Mouse (Mus musculus) limb, embryonic 11.5 days (tissue): Measurements from ENCODE around the gene Map4k5. TPM values are rescaled to one million over a fixed set of nuclear protein-coding genes. Genes with fewer than 3 reads are reported as not detected.

ENCODE experiments used
- ATAC-seq: fragments of 200-750 bp; cut with Nextera tagmentation; 2 replicates; pipeline ENCODE4 v1.8.0; 2017; ENCODE audit warnings: low read depth; ENCODE audit not compliant: insufficient number of reproducible peaks, low FRiP score, low TSS enrichment
- DNase-seq: peaks from one replicate; pipeline ENCODE4 v3.0.0-alpha.2; 2015; ENCODE audit warnings: low spot score
- H3K27ac ChIP-seq: fragments of 300-500 bp; sonication (generic); replicated peaks from 2 replicates; pipeline ENCODE4 v1.5.1; 2014; ENCODE audit warnings: low read depth, mild to moderate bottlenecking, low read length
- H3K27me3 ChIP-seq: fragments of 300-500 bp; sonication (generic); 2 replicates; pipeline ENCODE4 v1.6.1; 2014; ENCODE audit warnings: mild to moderate bottlenecking, low read length, mixed read lengths; ENCODE audit not compliant: control insufficient read depth, insufficient read depth
- H3K36me3 ChIP-seq: fragments of 300-500 bp; sonication (generic); 2 replicates; pipeline ENCODE4 v1.6.1; 2014; ENCODE audit warnings: mild to moderate bottlenecking, low read length, moderate library complexity, mixed read lengths; ENCODE audit not compliant: control insufficient read depth, insufficient read depth
- H3K4me1 ChIP-seq: fragments of 300-500 bp; sonication (generic); 2 replicates; pipeline ENCODE4 v1.6.1; 2014; ENCODE audit warnings: low read length, mixed read lengths; ENCODE audit not compliant: control insufficient read depth, insufficient read depth
- H3K4me2 ChIP-seq: fragments of 300-500 bp; sonication (generic); 2 replicates; pipeline ENCODE4 v1.6.1; 2014; ENCODE audit warnings: low read depth, mild to moderate bottlenecking, moderate library complexity; ENCODE audit not compliant: severe bottlenecking
- H3K4me3 ChIP-seq: fragments of 300-500 bp; sonication (generic); 2 replicates; pipeline ENCODE4 v1.5.1; 2014; ENCODE audit warnings: low read depth, low read length
- H3K9ac ChIP-seq: fragments of 300-500 bp; sonication (generic); 2 replicates; pipeline ENCODE4 v1.6.1; 2014; ENCODE audit warnings: mild to moderate bottlenecking, low read length
- H3K9me3 ChIP-seq: fragments of 300-500 bp; sonication (generic); 2 replicates; pipeline ENCODE4 v1.6.1; 2016; ENCODE audit warnings: low read length; ENCODE audit not compliant: control insufficient read depth
- WGBS: fragments of 180-500 bp; shearing (Covaris S2); extraction: QIAGEN DNeasy Blood & Tissue Kit; methylation state at CpG from one replicate; pipeline ENCODE4 v1.1.7; 2014; 5-methylcytosine and 5-hydroxymethylcytosine counted together
- polyA plus RNA-seq: library from polyadenylated mRNA; unstranded; fragments of >200 nt; fragmentation: Nextera tagmentation; extraction: Ambion mirVana; gene quantifications from 2 replicates; pipeline ENCODE4 v1.2.1, GENCODE M21; 2014

Gene Map4k5
- polyA plus RNA-seq, 1 experiment from 2014 or later: 43.0 TPM

DNA sequence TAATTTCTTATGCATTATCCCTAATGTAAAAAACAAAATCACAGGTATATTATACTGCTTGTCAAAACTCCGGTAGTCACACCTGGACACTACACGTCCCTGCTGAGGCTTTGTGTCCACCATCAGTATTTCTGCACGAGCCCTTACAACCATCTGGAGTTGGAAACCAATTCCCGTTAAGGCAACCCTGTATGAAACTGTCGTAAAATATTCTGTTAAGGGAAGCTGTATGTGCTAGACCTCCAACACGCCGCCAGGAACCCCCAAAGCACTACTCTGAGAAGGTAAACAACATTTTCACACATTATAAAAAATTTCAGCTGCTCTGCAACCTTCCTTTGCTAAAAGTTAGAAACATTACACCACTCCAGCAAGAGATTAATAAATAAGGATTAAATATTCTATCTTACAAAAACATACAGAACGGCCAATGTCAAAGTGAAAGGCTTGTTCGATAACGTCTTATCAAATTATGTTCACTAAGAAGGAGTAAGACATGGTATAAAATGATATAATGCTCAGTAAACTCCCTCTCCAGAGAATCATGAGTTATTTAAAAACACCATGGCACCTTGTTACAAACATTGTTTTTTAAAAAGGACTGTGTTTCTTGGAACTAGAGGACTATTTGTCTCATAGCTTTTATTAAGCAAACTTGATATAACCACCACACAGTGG is 88.5 kb downstream of the Map4k5 start:
- Histone ChIP-seq H3K27me3 (no peaks in the 10 kb centered on the region), H3K9me3 (no peaks in the 10 kb centered on the region), H3K9ac (no peak overlapping the region), H3K36me3 (no peaks in the 10 kb centered on the region), H3K4me3 (no peak overlapping the region), H3K4me2 (no peak overlapping the region), H3K4me1 (no peaks in the 10 kb centered on the region), H3K27ac (no peak overlapping the region)
- no peak for ATAC-seq
- 68% methylated on average over 10 of the region's 10 CpGs for WGBS
- DNase-seq: no peak

DNA sequence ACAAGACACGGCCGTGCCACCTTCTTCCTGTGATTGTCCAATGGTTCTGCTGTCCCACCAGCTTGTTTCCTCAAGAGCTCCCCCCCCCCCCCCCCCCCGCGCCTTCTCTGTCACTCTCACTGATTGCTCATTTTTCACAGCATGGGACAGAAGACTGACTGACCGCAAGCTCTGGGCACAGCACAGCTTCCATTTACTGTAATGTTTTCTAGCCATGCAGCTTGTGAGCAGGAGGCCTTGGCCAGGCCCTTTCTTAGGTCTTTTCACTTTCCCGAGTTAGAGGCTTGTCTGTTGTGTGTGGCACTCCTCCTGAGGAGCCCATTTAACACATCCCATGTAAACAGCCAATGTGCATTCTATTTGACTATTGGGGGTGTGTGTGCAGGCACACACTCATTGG is 89.8 kb downstream of the Map4k5 start:
- 92% methylated on average over 4 of the region's 6 CpGs for WGBS
- H3K27me3 ChIP-seq: no peaks in the 10 kb centered on the region
- no peak overlapping the region for H3K4me3 ChIP-seq
- ATAC-seq (no peak), DNase-seq (no peak)
- H3K36me3 ChIP-seq: no peaks in the 10 kb centered on the region
- no peaks in the 10 kb centered on the region for H3K9me3 ChIP-seq
- no peak overlapping the region for H3K9ac ChIP-seq
- H3K4me1 ChIP-seq: no peaks in the 10 kb centered on the region
- no peak overlapping the region for H3K4me2 ChIP-seq
- no peak overlapping the region for H3K27ac ChIP-seq

DNA sequence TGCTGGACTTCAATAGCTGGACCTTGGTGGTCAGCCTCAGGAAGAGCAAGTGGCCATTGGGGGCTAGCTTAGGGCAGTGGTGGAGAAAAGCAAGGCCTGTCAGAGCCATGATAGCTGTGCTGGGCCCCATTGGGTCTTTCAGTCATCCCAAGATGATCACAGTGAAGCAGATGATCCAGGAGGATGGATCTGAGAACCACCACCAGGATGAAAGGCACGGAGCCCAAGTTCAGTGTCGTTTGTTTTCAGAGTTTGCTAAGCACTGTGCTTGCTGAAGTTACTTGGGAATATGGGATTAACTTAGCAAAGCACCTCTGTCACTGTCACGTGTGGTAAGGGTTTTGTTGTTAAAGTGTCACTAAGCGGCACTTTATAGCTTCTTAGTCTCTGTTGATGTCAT is 92.4 kb downstream of the Map4k5 start:
- 87% methylated on average over 4 of the region's 4 CpGs for WGBS
- no peaks in the 10 kb centered on the region for H3K27me3 ChIP-seq

DNA sequence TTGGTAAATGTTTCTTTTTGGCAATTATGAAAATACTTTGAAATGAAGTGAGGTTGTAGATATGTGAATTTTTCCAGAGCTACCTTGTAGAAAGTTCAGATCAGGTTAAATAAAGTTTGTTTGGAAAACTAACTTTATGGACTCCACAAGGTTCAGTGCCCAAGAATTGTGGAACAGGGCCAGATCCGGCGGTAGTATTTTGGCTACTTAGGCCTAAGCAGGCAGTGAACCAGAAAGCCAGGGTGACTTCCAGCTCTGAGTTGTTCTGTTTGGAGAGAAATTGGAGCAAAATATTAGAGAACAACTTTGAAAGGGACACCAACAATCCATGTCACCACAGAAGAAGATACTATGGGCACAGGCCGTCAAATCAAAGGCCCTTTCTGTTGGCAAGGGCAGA is 96.7 kb downstream of the Map4k5 start:
- H3K9me3 ChIP-seq: no peaks in the 10 kb centered on the region
- DNase-seq (no peak), ATAC-seq (no peak)
- 91% methylated on average over 3 of the region's 3 CpGs for WGBS
- no peak overlapping the region for H3K4me2 ChIP-seq
- no peaks in the 10 kb centered on the region for H3K27me3 ChIP-seq
- no peak overlapping the region for H3K27ac ChIP-seq
- H3K4me1 ChIP-seq: no peaks in the 10 kb centered on the region
- no peak overlapping the region for H3K9ac ChIP-seq
- H3K4me3 ChIP-seq: no peak overlapping the region
- no peaks in the 10 kb centered on the region for H3K36me3 ChIP-seq

More for the DNA sequence above, 92.4 kb downstream of the Map4k5 start:
- Histone ChIP-seq H3K36me3 (no peaks in the 10 kb centered on the region), H3K27ac (no peak overlapping the region), H3K9me3 (no peaks in the 10 kb centered on the region), H3K9ac (no peak overlapping the region), H3K4me1 (no peaks in the 10 kb centered on the region), H3K4me2 (no peak overlapping the region), H3K4me3 (no peak overlapping the region)
- ATAC-seq: no peak
- DNase-seq: no peak

DNA sequence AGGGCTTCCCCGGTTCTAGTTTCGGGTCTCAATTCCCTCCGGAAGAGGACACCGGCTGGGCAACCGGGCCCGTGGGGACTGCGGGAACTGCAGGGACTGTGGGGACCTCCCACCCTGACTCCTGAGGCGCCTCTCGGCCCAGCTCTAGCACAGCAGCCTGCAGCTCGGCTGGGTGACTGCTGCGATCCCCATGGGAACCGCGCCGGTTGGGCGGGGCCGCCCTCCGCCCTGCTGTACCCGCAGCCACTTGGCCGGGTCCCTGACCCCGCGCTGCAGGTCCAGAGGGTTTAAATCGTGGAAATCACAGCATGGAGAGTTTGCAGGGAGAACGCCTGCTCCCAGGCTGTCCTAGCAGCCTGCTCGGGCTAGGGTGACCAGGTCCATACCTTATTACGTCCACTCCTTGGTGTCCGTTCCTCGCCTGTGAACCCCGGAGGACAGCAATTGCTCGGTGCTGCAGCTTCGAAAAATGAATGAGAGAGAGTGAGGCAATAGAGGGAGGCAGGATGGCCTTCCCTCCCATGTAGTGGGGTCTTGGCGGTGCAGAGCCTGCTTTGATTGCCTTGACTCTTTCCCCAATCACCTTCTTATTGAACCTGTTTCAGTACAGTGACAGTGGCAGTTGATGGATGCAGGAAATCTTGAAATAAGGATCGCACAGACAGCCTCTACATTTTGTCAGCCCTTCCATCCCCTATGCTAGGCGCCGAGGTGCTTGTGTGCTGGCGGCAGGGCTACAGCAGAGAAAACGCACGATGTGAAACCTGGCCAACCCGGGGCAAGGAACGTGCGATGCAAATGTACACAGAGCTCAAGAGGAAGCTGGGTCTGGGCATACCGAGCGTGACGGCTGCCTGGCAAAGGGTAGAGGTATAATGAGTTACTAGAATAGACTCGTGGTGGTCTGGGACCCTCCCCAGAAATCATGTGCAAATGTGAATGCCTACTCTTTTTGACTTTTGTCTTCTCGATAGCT is 102.2 kb downstream of the Map4k5 start, which contains the start of gene Cdkl1:
Gene Cdkl1, minus strand, starts transcription at position 738 of the 976 bp plus-strand sequence.
- DNase-seq: peak; percentile 63
- no peaks in the 10 kb centered on the region for H3K9me3 ChIP-seq
- H3K4me1 ChIP-seq: 0 out of 2 replicates have a peak, but pooled peaks cover 2% of the 10 kb centered on the region
- H3K4me3 ChIP-seq: peak within 1 kb of the TSS; percentile 49
- no peaks in the 10 kb centered on the region for H3K36me3 ChIP-seq
- WGBS: 3% methylated on average over 45 of the region's 45 CpGs
- peak within 1 kb of the TSS; percentile 56 for H3K9ac ChIP-seq
- H3K27ac ChIP-seq: no peak within 1 kb of the TSS
- peak within 1 kb of the TSS; percentile 96 for H3K4me2 ChIP-seq
- H3K27me3 ChIP-seq: peaks cover 11% of the 10 kb centered on the region; the same call in 1 of the 2 replicates
- peak; percentile 65; the same call in 1 of the 2 replicates for ATAC-seq

DNA sequence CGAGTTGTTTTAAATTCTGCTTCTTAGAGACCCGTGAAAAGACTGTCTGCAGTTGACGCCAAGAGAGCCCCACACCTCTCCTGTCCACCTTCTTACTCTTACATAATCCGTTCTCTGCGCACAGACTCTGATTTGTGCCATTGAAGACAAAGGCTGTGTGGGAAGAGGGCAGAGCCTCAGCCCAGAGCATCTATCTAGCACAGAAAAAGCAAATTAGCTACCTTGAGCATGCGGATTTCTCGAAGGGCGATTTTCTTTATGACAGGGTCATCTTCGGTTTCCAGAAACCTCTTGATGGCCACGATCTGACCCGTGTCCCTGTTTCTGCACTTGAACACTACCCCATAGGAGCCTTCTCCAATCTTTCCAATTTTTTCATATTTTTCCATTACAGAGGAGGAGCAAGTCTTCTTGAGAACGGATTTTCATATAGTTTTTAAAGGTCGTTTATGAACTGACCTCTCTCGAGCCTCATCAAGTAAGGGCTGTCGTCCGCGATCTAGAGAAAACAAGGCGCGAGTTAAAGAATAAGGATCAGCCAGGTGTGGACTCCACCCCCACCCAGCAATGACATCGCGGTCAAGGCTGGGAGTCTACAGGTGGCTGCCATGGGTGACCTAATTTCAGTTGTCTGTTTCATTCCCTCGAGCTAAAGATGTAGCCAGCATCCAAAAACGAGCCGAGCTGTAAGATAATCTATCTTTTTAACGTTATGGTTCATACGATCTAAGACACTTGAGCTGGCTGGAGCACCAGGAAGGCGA is 103.1 kb downstream of the Map4k5 start:
- no peak for ATAC-seq
- peak overlapping the region; percentile 96 for H3K4me2 ChIP-seq
- H3K9ac ChIP-seq: peak overlapping the region; percentile 56; the same call in 1 of the 2 replicates
- H3K36me3 ChIP-seq: no peaks in the 10 kb centered on the region
- H3K9me3 ChIP-seq: no peaks in the 10 kb centered on the region
- peak overlapping the region; percentile 49 for H3K4me3 ChIP-seq
- 32% methylated on average over 27 of the region's 27 CpGs for WGBS
- H3K27me3 ChIP-seq: peaks cover 11% of the 10 kb centered on the region; the same call in 1 of the 2 replicates
- H3K27ac ChIP-seq: no peak overlapping the region
- no peak for DNase-seq
- H3K4me1 ChIP-seq: 0 out of 2 replicates have a peak, but pooled peaks cover 2% of the 10 kb centered on the region

DNA sequence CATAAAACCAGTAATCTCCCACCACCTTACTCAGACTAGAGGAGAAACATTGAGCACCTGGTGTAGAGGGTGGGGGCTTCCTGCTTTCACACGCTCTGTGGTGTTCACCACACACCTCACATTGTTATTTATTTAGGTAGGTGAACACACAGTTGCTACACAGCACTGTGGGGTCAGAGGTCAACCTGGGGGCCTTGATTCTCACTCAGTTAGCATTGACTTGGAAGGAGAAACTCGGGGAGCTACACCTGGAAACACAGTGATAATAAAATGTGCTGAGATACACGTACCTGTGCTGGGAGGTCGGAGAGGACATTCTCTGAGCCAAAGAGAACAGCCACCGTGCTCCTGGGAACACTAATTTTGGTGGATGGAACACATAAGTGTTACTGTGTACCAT is 104.6 kb downstream of the Map4k5 start:
- H3K27me3 ChIP-seq: peaks cover 11% of the 10 kb centered on the region; the same call in 1 of the 2 replicates

DNA sequence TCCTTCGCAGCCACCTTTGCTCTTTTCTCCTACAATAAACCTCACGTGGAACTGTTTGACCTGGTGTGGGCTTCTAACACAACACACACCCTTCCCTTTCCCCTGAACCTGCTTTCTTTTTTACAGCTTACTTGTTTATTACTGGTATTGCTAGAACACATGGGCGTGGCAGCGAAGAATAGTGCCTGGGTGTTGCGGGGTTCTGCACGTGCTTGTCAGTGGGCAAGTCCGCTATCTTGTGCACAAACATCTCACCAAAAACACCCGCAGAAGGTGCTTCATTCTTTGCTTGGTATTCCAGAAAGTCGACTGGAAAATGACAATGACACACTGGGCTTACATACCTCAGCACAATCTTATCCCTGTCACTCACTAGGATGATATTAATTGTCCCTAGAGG is 107.5 kb downstream of the Map4k5 start:
- H3K27me3 ChIP-seq: peaks cover 11% of the 10 kb centered on the region; the same call in 1 of the 2 replicates
- H3K27ac ChIP-seq: no peak overlapping the region
- no peaks in the 10 kb centered on the region for H3K4me1 ChIP-seq
- no peak overlapping the region for H3K4me3 ChIP-seq
- no peak overlapping the region for H3K9ac ChIP-seq
- DNase-seq (no peak), ATAC-seq (no peak)
- WGBS: 87% methylated on average over 9 of the region's 9 CpGs
- no peaks in the 10 kb centered on the region for H3K9me3 ChIP-seq
- no peak overlapping the region for H3K4me2 ChIP-seq
- no peaks in the 10 kb centered on the region for H3K36me3 ChIP-seq

More for the DNA sequence above, 104.6 kb downstream of the Map4k5 start:
- H3K27ac ChIP-seq: no peak overlapping the region
- 0 out of 2 replicates have a peak, but pooled peaks cover 2% of the 10 kb centered on the region for H3K4me1 ChIP-seq
- DNase-seq (no peak), ATAC-seq (no peak)
- 83% methylated on average over 5 of the region's 5 CpGs for WGBS
- H3K9ac ChIP-seq: no peak overlapping the region
- no peak overlapping the region for H3K4me2 ChIP-seq
- no peak overlapping the region for H3K4me3 ChIP-seq
- no peaks in the 10 kb centered on the region for H3K36me3 ChIP-seq
- no peaks in the 10 kb centered on the region for H3K9me3 ChIP-seq
